Mouse (Mus musculus): ENCODE data around the gene Mbtd1.
"Not testable (repeated sequence)": the region's sequence is repeated elsewhere in the genome, so short reads cannot be mapped to it uniquely, and the experiment has no call there.

Gene Mbtd1

DNA sequence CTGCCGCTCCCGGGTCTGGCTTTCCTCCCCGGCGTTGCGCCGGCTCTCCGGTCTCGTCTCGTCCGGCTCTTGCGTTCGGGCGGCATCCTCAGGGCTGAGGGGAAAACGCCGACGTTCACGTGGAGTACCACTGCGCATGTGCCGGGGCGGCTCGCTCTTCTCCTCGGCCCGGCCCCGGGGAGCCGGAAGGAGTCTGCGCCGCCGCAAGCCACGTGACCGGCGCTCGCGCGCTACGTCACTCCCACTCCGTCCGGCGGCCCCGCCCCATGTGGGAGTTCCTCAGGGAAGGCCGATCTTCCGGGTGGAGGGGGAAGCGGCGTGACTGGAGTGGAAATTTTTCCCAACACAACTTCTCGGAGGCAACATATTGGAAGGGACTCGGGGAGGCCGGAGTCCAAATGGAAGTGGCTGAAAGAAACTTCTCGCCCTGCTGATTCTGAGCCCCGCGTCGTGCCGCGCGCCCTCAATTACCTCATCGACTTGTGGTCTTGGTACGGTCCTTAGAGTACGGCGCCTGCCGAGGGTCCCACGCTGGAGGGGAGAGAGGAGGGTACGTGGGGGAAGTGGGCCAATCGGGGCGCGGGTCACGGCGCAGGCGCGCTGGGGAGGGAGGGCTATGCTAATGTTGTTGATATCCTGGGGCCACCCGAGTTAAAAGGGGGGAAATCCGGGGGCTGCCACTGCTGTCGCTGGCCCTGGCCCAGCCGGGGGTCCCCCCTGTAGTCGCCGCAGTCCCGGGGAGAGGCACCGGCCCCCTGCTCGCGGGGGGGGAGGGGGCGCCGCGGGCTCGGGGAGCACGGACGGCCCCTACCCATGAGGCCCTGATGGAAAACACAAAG lies at the start of gene Mbtd1, which contains the start of gene Utp18:
Gene Mbtd1, plus strand, starts transcription at position 281 of the 839 bp plus-strand sequence.
Gene Utp18, minus strand, starts transcription at position 195 of the 839 bp plus-strand sequence.
- peak; percentile 99 for DNase-seq (ENCODE audit: low read depth, low spot score)

- no peak for DNase-seq (ENCODE audit: low read depth, low spot score)
Observed at GRCm38 (mm10) chr11:93847342-93847741, 38.3 kb upstream of the Mbtd1 start.

DNA sequence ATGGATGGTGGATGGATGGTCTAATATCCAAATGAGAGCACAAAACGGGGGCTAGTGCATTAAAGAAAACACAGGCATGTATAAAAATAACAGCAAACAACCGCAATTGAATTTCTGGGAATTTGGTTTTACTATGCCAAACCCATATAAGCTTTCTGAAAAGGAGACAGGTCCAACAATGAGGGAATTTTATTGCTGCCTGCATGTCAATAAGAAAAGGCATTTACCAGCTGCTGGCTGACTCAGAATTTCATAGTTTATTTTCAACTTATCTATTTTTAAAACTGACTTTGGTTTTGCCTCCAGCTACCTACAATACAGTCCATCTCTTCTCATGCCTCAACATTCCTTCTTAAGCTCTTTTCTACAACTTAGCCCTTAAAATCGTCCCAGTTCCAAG lies 33.1 kb upstream of the Mbtd1 start:
- peak; percentile 67 for DNase-seq (ENCODE audit: low read depth, low spot score)

- peak; percentile 91 for DNase-seq (ENCODE audit: low read depth, low spot score)
Observed at GRCm38 (mm10) chr11:93856284-93856955, 29.2 kb upstream of the Mbtd1 start.

- DNase-seq (ENCODE audit: low read depth, low spot score): no peak
Observed at GRCm38 (mm10) chr11:93860540-93861172, 25.0 kb upstream of the Mbtd1 start.

GRCm38 (mm10) chr11:93861193-93861592 lies 24.5 kb upstream of the Mbtd1 start:
- DNase-seq (ENCODE audit: low read depth, low spot score): no peak

GRCm38 (mm10) chr11:93862045-93862623 lies 23.5 kb upstream of the Mbtd1 start:
- DNase-seq (ENCODE audit: low read depth, low spot score): no peak

DNA sequence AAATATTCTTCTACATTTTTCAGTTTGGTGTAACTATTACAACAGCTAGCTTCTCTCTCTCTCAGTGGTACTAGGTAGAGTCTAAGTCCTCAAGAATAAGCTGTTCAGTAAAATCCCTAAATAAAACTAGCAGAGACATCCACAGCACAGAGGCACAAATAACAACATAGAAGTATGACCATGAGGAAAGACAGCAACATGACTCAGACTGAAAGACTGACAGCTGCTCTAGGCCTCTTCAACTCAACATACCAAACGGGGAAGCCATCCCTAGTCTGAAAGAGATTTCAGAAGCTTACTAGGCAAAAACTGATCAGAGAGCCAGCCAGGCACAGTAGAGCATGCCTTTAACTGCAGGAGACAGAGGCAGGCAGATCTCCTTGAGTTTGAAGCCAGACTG lies 23.0 kb upstream of the Mbtd1 start:
- no peak for DNase-seq (ENCODE audit: low read depth, low spot score)

GRCm38 (mm10) chr11:93884068-93884467 lies 1.6 kb upstream of the Mbtd1 start:
- DNase-seq (ENCODE audit: low read depth, low spot score): no peak

- DNase-seq (ENCODE audit: low read depth, low spot score): peak; percentile 79
Observed at GRCm38 (mm10) chr11:93884901-93885571, 616 bp upstream of the Mbtd1 start.

DNA sequence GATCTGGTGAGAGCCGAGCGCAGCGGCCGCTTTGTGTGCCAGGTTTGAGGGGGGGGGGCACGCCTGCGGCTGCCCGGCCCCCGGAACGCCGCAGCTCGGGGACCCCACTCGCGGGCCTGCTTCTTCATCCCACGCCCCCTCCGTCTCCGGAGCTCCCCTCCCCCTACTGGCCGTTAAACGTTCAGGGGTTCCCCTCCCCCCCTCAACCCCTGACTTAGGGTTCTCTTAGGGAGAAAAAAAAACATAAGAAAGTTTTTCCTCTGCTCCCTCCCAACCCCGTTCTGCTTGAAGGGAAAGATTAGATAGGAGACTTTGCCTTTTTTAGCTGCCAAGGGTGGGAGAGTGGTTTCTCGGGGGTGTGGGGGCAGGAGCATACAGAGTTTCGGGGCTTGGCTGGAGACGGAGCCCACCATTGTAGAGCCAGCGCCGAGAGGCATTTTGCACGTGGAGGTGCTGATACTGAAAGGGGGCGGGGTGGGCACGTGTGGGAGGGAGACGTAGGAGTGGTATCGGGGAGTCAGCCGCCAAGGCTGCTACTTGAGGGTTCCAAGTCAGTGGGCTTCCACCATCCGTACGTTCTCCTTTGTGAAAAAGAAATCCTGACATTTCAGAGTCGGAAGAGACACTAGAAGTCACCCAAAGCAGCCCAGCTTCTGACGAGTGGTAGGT lies 893 bp downstream of the Mbtd1 start:
- DNase-seq (ENCODE audit: low read depth, low spot score): peak; percentile 22

- DNase-seq (ENCODE audit: low read depth, low spot score): peak; percentile 43
Observed at GRCm38 (mm10) chr11:93887080-93887447, 1.4 kb downstream of the Mbtd1 start.

- no peak for DNase-seq (ENCODE audit: low read depth, low spot score)
Observed at GRCm38 (mm10) chr11:93897732-93898131, 12.1 kb downstream of the Mbtd1 start.

DNA sequence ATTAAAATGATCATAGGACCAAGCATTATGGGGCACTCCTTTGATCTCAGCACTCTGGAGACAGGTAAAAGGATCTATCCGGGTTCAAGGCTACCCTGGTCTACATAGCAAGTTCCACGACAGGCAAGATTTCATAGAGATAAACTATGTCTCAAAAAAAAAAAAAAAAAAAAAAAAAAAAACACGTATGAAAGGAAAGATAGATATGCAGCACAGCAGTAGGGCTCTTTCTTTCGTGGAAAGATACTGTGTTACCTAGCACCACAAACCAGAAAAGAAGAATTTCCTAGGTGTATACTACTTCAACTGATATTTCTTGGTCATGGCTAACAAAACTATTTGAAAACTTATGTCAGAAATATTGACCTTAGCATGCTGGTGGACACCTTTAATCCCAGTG lies 21.2 kb downstream of the Mbtd1 start:
- no peak for DNase-seq (ENCODE audit: low read depth, low spot score)

GRCm38 (mm10) chr11:93907839-93908238 lies 22.2 kb downstream of the Mbtd1 start:
- DNase-seq (ENCODE audit: low read depth, low spot score): no peak

- DNase-seq (ENCODE audit: low read depth, low spot score): no peak
Observed at GRCm38 (mm10) chr11:93908829-93909228, 23.2 kb downstream of the Mbtd1 start.

DNA sequence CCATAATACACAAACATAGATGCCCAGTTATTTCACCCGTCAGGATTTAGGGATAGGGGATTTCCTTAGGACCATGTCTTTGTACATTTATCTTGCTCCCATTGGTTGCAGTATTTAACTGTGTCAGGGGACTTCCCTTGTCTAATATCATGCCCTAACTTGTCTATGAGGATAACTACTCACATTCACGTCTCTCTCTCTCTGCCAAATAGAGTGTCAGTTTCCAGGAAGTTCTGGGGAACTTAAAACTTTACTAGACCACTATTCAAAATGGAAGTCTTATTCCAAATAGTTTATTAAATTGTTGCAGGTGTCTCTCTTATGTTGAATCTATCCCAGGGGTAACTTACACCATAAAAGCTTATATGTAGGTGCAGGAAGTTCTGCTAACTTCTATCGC lies 26.0 kb downstream of the Mbtd1 start:
- no peak for DNase-seq (ENCODE audit: low read depth, low spot score)

- not testable (repeated sequence) for DNase-seq (ENCODE audit: low read depth, low spot score)
Observed at GRCm38 (mm10) chr11:93915019-93915418, 29.4 kb downstream of the Mbtd1 start.

- DNase-seq (ENCODE audit: low read depth, low spot score): no peak
Observed at GRCm38 (mm10) chr11:93929106-93929505, 43.5 kb downstream of the Mbtd1 start.

- no peak for DNase-seq (ENCODE audit: low read depth, low spot score)
Observed at GRCm38 (mm10) chr11:93940906-93941305, 55.3 kb downstream of the Mbtd1 start.

DNA sequence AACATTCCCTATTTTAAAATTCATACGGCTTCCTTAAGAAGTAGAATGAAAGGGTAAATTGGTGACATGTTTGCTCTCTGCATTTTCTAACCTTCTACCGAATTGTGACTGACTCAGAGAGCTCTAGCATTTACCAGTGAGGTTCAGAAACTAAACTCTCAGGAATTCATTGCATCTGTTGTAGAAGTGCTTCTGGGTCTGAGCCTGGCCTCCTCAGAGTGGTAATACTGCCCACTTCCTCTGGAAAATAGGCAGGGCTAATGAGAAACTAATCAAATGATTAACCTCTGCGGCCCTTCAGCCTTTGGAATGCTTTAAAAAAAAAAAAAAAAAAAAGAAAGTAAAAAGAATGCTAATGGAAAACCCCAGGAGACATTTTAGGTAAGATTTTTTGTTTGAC lies 59.3 kb downstream of the Mbtd1 start:
- no peak for DNase-seq (ENCODE audit: low read depth, low spot score)

All from brain, adult 2 months (tissue).